Mouse (Mus musculus): ENCODE results near the gene Gm8122. TPM values are rescaled to one million over a fixed set of nuclear protein-coding genes. Genes with fewer than 3 reads are reported as not detected.

Gm8122 gene
- not detected for total RNA-seq (2023)

GRCm38 (mm10) chr14:43235204-43235603, at the start of gene Gm8122:
TSS of gene Gm8122 (minus strand) at chr14:43235304.

GRCm38 (mm10) chr14:43274986-43275511, 39.9 kb upstream of the Gm8122 start, which contains the start of gene Gm9732:
TSS of gene Gm9732 (plus strand) at chr14:43275036.

GRCm38 (mm10) chr14:43258349-43258748, 23.2 kb upstream of the Gm8122 start, which contains the start of gene Gm8126:
TSS of gene Gm8126 (plus strand) at chr14:43258649.

Other genes with a start within 250 kb of the Gm8122 start
- gene Gm8082, start 241.7 kb downstream of the Gm8122 start, total RNA-seq (2023): not detected
- gene Gm10376, start 219.7 kb downstream of the Gm8122 start, total RNA-seq (2023): not detected
- not detected for gene Gm8094, start 158.7 kb downstream of the Gm8122 start, total RNA-seq (2023)
- gene Gm8104, start 134.7 kb downstream of the Gm8122 start, total RNA-seq (2023): not detected
- not detected for gene Gm7233, start 55.4 kb downstream of the Gm8122 start, total RNA-seq (2023)
- not detected for gene Gm8126, start 23.3 kb upstream of the Gm8122 start, total RNA-seq (2023)
- not detected for gene Gm9732, start 39.7 kb upstream of the Gm8122 start, total RNA-seq (2023)
- not detected for gene Gm8127, start 58.5 kb upstream of the Gm8122 start, total RNA-seq (2023)
- gene 1700001F09Rik, start 112.5 kb upstream of the Gm8122 start, total RNA-seq (2023): not detected
- gene Gm8138, start 181.0 kb upstream of the Gm8122 start, total RNA-seq (2023): not detected

All from neutrophil, adult 59 days (primary cell).